ENCODE assay signal across 11 mouse cellular contexts in genomic region chr2:151739081-151739480, GRCm38 (mm10). TPM values are rescaled to one million over a fixed set of nuclear protein-coding genes. Genes with fewer than 3 reads are reported as not detected.
DNase-seq lines count a peak whose midpoint lies in the region; ATAC-seq and TF ChIP-seq lines count a peak whose summit lies in the region.
"Had no signal": no experiment of that assay in that cellular context is flagged by ENCODE, and none has a peak within 500 bp of the region (broad histone marks: within the 10 kb centered on the region; RNA-seq: fewer than 3 reads in every experiment).

No protein-coding gene starts in this region.

- peaks cover 19% of the 10 kb centered on the region for H3K4me1 ChIP-seq in limb, embryonic 13.5 days
- H3K4me1 ChIP-seq in limb, embryonic 10.5 days = peaks cover 24% of the 10 kb centered on the region
- peaks cover 33% of the 10 kb centered on the region for H3K4me1 ChIP-seq in E14TG2a.4 (replicated peaks; ENCODE audit: low read depth, low read length)
- H3K4me1 ChIP-seq in liver, embryonic 12.5 days = peaks cover 80% of the 10 kb centered on the region

- H3K9ac ChIP-seq in limb, embryonic 13.5 days = no peak overlapping the region
- H3K9ac ChIP-seq in liver, embryonic 12.5 days = peak overlapping the region; percentile 86

- H3K27me3 ChIP-seq in limb, embryonic 13.5 days = no peaks in the 10 kb centered on the region
- no peaks in the 10 kb centered on the region for H3K27me3 ChIP-seq in limb, embryonic 10.5 days (ENCODE audit: low read depth, poor library complexity, severe bottlenecking)
- H3K27me3 ChIP-seq in E14TG2a.4 (ENCODE audit: insufficient read depth, low read length) = peaks cover 9% of the 10 kb centered on the region
- H3K27me3 ChIP-seq in liver, embryonic 12.5 days (replicated peaks) = no peaks in the 10 kb centered on the region

- H3K36me3 ChIP-seq in limb, embryonic 13.5 days = peaks cover 8% of the 10 kb centered on the region
- peaks cover 18% of the 10 kb centered on the region for H3K36me3 ChIP-seq in limb, embryonic 10.5 days
- peaks cover 42% of the 10 kb centered on the region for H3K36me3 ChIP-seq in E14TG2a.4 (ENCODE audit: insufficient read depth, low read length)
- H3K36me3 ChIP-seq in liver, embryonic 12.5 days = peaks cover 40% of the 10 kb centered on the region

- H3K4me3 ChIP-seq in limb, embryonic 13.5 days = no peak overlapping the region
- no peak overlapping the region for H3K4me3 ChIP-seq in limb, embryonic 10.5 days
- H3K4me3 ChIP-seq in E14TG2a.4 (replicated peaks; ENCODE audit: low read length) = 0 out of 2 replicates have a peak overlapping the region, but pooled peaks have one; percentile 98
- H3K4me3 ChIP-seq in liver, embryonic 12.5 days = peak overlapping the region; percentile 86

- WGBS in limb, embryonic 13.5 days = 88% methylated on average over 3 of the region's 3 CpGs
- WGBS in limb, embryonic 10.5 days = 97% methylated on average over 3 of the region's 3 CpGs
- WGBS in liver, embryonic 12.5 days (ENCODE audit: insufficient replicate concordance) = 69% methylated on average over 3 of the region's 3 CpGs

- peak overlapping the region; percentile 90 for H3K4me2 ChIP-seq in limb, embryonic 13.5 days (replicated peaks)
- H3K4me2 ChIP-seq in liver, embryonic 12.5 days = peak overlapping the region; percentile 77

- H3K9me3 ChIP-seq in limb, embryonic 13.5 days = no peaks in the 10 kb centered on the region
- no peaks in the 10 kb centered on the region for H3K9me3 ChIP-seq in limb, embryonic 10.5 days (replicated peaks)
- H3K9me3 ChIP-seq in E14TG2a.4 (ENCODE audit: low read length) = no peaks in the 10 kb centered on the region
- H3K9me3 ChIP-seq in liver, embryonic 12.5 days (replicated peaks) = no peaks in the 10 kb centered on the region

- no peak for TF ChIP-seq CTCF in E14TG2a.4 (conservative IDR thresholded peaks at IDR 0.05; ENCODE audit: low read length)

- ATAC-seq in limb, embryonic 13.5 days (ENCODE audit: low FRiP score, low read depth) = no peak
- ATAC-seq in liver, embryonic 12.5 days = no peak

- no peak for DNase-seq in limb, embryonic 10.5 days (ENCODE audit: low spot score)
- DNase-seq in 416B (ENCODE audit: low read depth) = peak; percentile 14
- no peak for DNase-seq in right cerebral cortex, postnatal 4 days
- no peak for DNase-seq in B cell, adult 2 months
- DNase-seq: adrenal gland, postnatal 25 days; heart, postnatal 14 days; lung, adult 18-20 months; thymus, postnatal 25 days had no signal

- H3K27ac ChIP-seq in limb, embryonic 13.5 days = no peak overlapping the region
- H3K27ac ChIP-seq in limb, embryonic 10.5 days = no peak overlapping the region
- peak overlapping the region; percentile 90 for H3K27ac ChIP-seq in liver, embryonic 12.5 days

RNA-seq across cellular contexts. Expression of gene Psmf1, which starts 4.9 kb away (rescaled TPM):
- polyA plus RNA-seq in limb, embryonic 13.5 days (2015; fragmentation: Nextera tagmentation; extraction: Ambion mirVana) = 45.7 and 46.3 TPM in 2 replicates
- polyA plus RNA-seq in limb, embryonic 10.5 days (2016; fragmentation: Nextera tagmentation; extraction: Ambion mirVana) = 60.6 and 60.8 TPM in 2 replicates
- polyA plus RNA-seq in liver, embryonic 12.5 days (2016; fragmentation: Nextera tagmentation; extraction: Ambion mirVana) = 47.3 and 54.6 TPM in 2 replicates

RNA-seq across cellular contexts. Expression of gene Tmem74b, which starts 37.3 kb away (rescaled TPM):
- polyA plus RNA-seq in limb, embryonic 13.5 days (2015; fragmentation: Nextera tagmentation; extraction: Ambion mirVana) = 3.4 and 4.2 TPM in 2 replicates
- 2.3 and 2.8 TPM in 2 replicates for polyA plus RNA-seq in limb, embryonic 10.5 days (2016; fragmentation: Nextera tagmentation; extraction: Ambion mirVana)
- polyA plus RNA-seq in liver, embryonic 12.5 days (2016; fragmentation: Nextera tagmentation; extraction: Ambion mirVana) = 0.11 and 0.30 TPM in 2 replicates

Comparison
In these comparisons a context has a peak if more than half of its experiments do, and no peak if none do; other contexts are left out.
1. H3K4me3 ChIP-seq: peak in E14TG2a.4 (single experiment) and liver, embryonic 12.5 days (single experiment); none in limb, embryonic 13.5 days (single experiment) and limb, embryonic 10.5 days (single experiment).